Mouse (Mus musculus) gastrocnemius, postnatal 14 days (tissue): ENCODE measurements around the gene Yap1. TPM values are rescaled to one million over a fixed set of nuclear protein-coding genes. Genes with fewer than 3 reads are reported as not detected.
A peak's percentile ranks its signal among the peaks of the same experiment; 100 is the strongest.
"Not testable (repeated sequence)": the region's sequence is repeated elsewhere in the genome, so short reads cannot be mapped to it uniquely, and the experiment has no call there.

ENCODE experiments used
- DNase-seq: peaks from one replicate; pipeline ENCODE4 v3.0.0; 2021; ENCODE audit warnings: mixed read lengths
- intact Hi-C: fragments of 180-260 bp; cut with DNase I; formaldehyde crosslinking; loops from one replicate; pipeline ENCODE4 v1.15.1; 2025; ENCODE audit warnings: low total_unique reads
- total RNA-seq, 2 experiments: library from RNA; stranded (reverse); gene quantifications; 2 replicates each; pipeline ENCODE4 v1.2.3; 2021

Gene Yap1
- total RNA-seq, 2 experiments from 2014 or later, result 47.4 to 49.0 TPM

GRCm38 (mm10) chr9:7934419-7934818, 70.0 kb downstream of the Yap1 start:
- intact Hi-C loops, result no loop called here
- no peak for DNase-seq

- no peak for DNase-seq
- intact Hi-C loops, result no loop called here
These were observed 74.8 kb downstream of the Yap1 start for GRCm38 (mm10) chr9:7929552-7929951.

- no peak for DNase-seq
- intact Hi-C loops, result no loop called here
These were observed 75.5 kb downstream of the Yap1 start for GRCm38 (mm10) chr9:7928866-7929265.

DNA sequence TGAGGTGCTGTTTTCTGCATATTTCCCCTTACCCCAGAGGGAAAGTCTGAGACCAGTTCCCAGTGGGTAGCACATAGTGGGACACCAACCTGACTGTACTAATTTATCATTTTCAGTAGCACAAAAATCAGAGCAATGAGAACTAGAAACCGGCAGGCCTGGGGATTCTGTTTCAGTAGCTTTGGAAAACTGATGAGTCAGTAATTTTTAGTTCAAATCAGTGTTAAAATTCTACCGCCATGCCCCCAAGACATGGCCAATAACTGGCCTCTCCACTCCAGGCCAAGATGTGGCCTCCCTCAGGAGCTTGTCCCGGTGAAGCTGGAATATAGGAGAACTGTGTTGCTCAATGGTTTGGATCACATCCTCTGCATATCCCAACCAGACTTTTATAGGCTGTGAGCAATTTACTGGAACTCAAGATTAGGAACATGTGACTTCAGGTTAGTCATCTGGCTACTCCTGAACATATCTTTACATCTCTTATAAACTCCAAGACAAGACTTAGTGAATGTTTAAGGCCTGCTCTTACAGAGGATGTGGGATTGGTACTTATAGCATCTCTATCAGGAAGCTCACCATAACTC, 76.1 kb downstream of the Yap1 start:
- no peak for DNase-seq
- intact Hi-C loops, result no loop called here

GRCm38 (mm10) chr9:7914925-7915324, 89.5 kb downstream of the Yap1 start:
- no peak for DNase-seq
- intact Hi-C loops, result no loop called here

GRCm38 (mm10) chr9:7914487-7914886, 89.9 kb downstream of the Yap1 start:
- intact Hi-C loops, result no loop called here

GRCm38 (mm10) chr9:7913953-7914352, 90.4 kb downstream of the Yap1 start:
- DNase-seq, result no peak
- intact Hi-C loops, result no loop called here

More at GRCm38 (mm10) chr9:7914487-7914886, 89.9 kb downstream of the Yap1 start:
- peak; percentile 53 for DNase-seq

DNA sequence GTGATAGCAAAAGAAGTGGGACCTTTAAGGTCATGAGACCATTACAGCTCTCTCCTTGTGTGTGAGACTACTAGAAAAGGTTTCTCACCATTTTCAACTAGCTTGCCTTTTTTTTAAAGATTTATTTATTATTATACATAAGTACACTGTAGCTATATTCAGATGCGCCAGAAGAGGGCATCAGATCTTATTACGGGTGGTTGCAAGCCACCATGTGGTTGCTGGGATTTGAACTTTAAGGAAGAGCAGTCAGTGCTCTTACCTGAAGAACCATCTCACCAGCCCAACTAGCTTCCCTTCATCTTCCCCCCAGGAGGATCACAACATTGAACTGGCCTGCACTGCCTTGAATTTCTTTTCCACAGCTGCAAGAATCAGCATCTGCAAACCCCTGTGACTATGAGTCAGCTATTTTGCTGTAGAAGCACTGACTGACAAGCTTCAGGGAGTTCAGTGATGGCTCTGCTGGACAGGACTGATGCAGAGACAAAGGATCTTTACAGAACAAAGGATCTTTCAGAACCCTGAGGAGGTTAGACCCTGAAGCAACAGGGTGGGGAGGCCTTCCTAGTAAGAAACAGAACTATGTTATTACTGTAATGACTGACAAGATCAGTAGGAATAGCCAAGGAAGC, 96.9 kb downstream of the Yap1 start:
- no peak for DNase-seq
- intact Hi-C loops, result loop anchor here (10.0 kb wide), 1 partner anchor 167 kb away; no protein-coding TSS in a partner anchor

DNA sequence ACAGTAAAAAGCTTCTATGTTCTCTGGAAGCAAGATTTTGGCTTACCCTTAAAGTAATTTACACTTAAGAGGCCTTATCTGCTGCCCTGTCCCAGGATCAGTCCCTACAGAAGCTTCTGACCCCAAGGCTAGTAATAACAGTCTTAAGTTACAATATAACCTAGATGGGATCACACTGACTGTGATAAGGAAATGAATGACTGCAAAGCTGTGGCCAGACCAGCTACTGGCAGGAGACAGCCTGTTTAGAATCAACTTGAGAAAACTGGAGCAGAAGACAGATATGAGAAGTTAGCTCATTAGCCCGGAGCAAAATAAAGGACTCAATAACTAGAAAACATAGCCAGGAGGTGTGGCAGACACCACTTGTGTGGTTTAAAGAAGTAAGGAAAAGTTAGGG, 97.8 kb downstream of the Yap1 start:
- intact Hi-C loops, result loop anchor here (10.0 kb wide), 1 partner anchor 168 kb away; no protein-coding TSS in a partner anchor
- no peak for DNase-seq

DNA sequence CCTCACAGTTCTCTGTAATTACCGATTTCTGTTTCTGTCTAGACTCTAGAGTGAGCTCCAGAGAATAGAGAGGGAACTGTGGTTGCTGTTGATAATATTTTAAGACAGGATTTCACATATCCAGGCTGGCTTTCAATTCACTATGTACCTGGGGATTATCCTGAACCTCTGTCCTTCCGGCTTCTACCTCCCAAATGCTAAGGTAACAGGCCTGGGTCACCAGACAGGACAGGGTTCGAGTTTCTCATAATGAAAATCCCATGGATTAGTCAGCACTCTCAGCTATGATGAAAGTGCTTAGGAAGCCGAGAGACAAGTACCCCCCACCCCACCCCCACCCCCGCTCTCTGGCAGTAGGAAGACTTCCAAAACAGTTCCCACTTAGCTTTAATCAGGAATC, 100.6 kb downstream of the Yap1 start:
- no peak for DNase-seq
- intact Hi-C loops, result loop anchor here (10.0 kb wide), 1 partner anchor 171 kb away; no protein-coding TSS in a partner anchor

GRCm38 (mm10) chr9:7903262-7903661, 101.1 kb downstream of the Yap1 start:
- DNase-seq, result no peak
- intact Hi-C loops, result loop anchor here (10.0 kb wide), 1 partner anchor 172 kb away; no protein-coding TSS in a partner anchor

- intact Hi-C loops, result loop anchor here (10.0 kb wide), 1 partner anchor 172 kb away; no protein-coding TSS in a partner anchor
- no peak for DNase-seq
These were observed 102.1 kb downstream of the Yap1 start for GRCm38 (mm10) chr9:7902311-7902710.

- no peak for DNase-seq
- intact Hi-C loops, result loop anchor here (10.0 kb wide), 1 partner anchor 174 kb away; no protein-coding TSS in a partner anchor
These were observed 103.4 kb downstream of the Yap1 start for GRCm38 (mm10) chr9:7900965-7901364.

DNA sequence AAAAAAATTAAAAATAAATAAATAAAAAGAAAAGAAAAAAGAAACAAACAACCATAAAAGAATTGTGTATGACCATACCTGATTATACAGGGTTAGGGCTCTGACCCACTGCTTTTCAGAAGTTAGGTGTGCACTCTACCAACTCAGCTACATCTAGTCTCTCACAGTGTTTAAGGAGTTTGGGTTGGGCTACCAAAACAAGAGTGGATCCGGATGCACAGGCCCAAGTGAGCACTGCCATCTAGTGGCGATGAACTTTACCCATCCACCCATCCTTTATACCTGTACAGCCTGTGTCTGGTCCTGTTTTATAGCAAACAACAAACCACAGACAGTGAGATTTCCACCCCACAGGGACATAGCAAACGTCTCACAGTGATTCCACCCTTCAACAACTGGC, 106.9 kb downstream of the Yap1 start:
- peak; percentile 57 for DNase-seq
- intact Hi-C loops, result loop anchor here (5.0 to 10.0 kb wide), 2 partner anchors 185 to 293 kb away; no protein-coding TSS in a partner anchor

GRCm38 (mm10) chr9:7891796-7892195, 112.6 kb downstream of the Yap1 start:
- not testable (repeated sequence) for DNase-seq
- intact Hi-C loops, result loop anchor here (10.0 kb wide), 1 partner anchor 287 kb away; no protein-coding TSS in a partner anchor

GRCm38 (mm10) chr9:7891177-7891576, 113.2 kb downstream of the Yap1 start:
- no peak for DNase-seq
- intact Hi-C loops, result loop anchor here (10.0 kb wide), 1 partner anchor 286 kb away; no protein-coding TSS in a partner anchor

GRCm38 (mm10) chr9:7884346-7884745, 120.0 kb downstream of the Yap1 start:
- intact Hi-C loops, result no loop called here
- DNase-seq, result no peak

- no peak for DNase-seq
- intact Hi-C loops, result no loop called here
These were observed 122.0 kb downstream of the Yap1 start for GRCm38 (mm10) chr9:7882304-7882865.
